Mouse (Mus musculus) ovary, postnatal 14 days (tissue): ENCODE results near the gene Sparc.

Experiments used
- DNase-seq: peaks from one replicate; pipeline ENCODE4 v3.0.0; 2022; ENCODE audit warnings: low spot score

Gene Sparc

GRCm38 (mm10) chr11:55365242-55365641 is 57.7 kb downstream of the Sparc start:
- DNase-seq, result no peak

- DNase-seq, result no peak
These were observed 58.3 kb downstream of the Sparc start for GRCm38 (mm10) chr11:55364662-55365061.

GRCm38 (mm10) chr11:55358094-55358783 is 64.7 kb downstream of the Sparc start:
- no peak for DNase-seq

- no peak for DNase-seq
These were observed 66.1 kb downstream of the Sparc start for GRCm38 (mm10) chr11:55356846-55357245.
